In genomic region chr3:51375307-51376265, GRCm38 (mm10) we compare ENCODE assay signal across 7 mouse cellular contexts. TPM values are rescaled to one million over a fixed set of nuclear protein-coding genes. Genes with fewer than 3 reads are reported as not detected.
A peak's percentile ranks its signal among the peaks of the same experiment; 100 is the strongest.
DNase-seq lines count a peak whose midpoint lies in the region; ATAC-seq and TF ChIP-seq lines count a peak whose summit lies in the region.

No protein-coding gene starts in this region.

- ATAC-seq in midbrain, embryonic 16.5 days, result no peak
- ATAC-seq in lung, postnatal 0 days, result no peak

- no peak overlapping the region for H3K27ac ChIP-seq in midbrain, embryonic 10.5 days (replicated peaks)
- no peak overlapping the region for H3K27ac ChIP-seq in midbrain, embryonic 16.5 days (ENCODE audit: low read length)
- H3K27ac ChIP-seq in lung, postnatal 0 days (ENCODE audit: low read length), result no peak overlapping the region
- no peak overlapping the region for H3K27ac ChIP-seq in thymus, adult 2 months (ENCODE audit: control insufficient read depth, insufficient read depth, low read length)

- no peaks in the 10 kb centered on the region for H3K9me3 ChIP-seq in midbrain, embryonic 10.5 days (replicated peaks)
- no peaks in the 10 kb centered on the region for H3K9me3 ChIP-seq in midbrain, embryonic 16.5 days (replicated peaks; ENCODE audit: control insufficient read depth, low read length, poor library complexity, severe bottlenecking)
- H3K9me3 ChIP-seq in lung, postnatal 0 days (ENCODE audit: low read length), result no peaks in the 10 kb centered on the region

- no peak overlapping the region for H3K4me2 ChIP-seq in midbrain, embryonic 16.5 days (ENCODE audit: low read length)
- no peak overlapping the region for H3K4me2 ChIP-seq in lung, postnatal 0 days (replicated peaks; ENCODE audit: low read depth, low read length)

- H3K36me3 ChIP-seq in midbrain, embryonic 10.5 days, result no peaks in the 10 kb centered on the region
- no peaks in the 10 kb centered on the region for H3K36me3 ChIP-seq in midbrain, embryonic 16.5 days (ENCODE audit: control insufficient read depth, insufficient read depth, low read length)
- H3K36me3 ChIP-seq in lung, postnatal 0 days (ENCODE audit: insufficient read depth, low read length), result no peaks in the 10 kb centered on the region
- no peaks in the 10 kb centered on the region for H3K36me3 ChIP-seq in thymus, adult 2 months (ENCODE audit: control insufficient read depth, insufficient read depth, low read length)

- TF ChIP-seq EP300 in lung, postnatal 0 days (IDR thresholded peaks at IDR 0.05), result no peak

- no peak overlapping the region for H3K9ac ChIP-seq in midbrain, embryonic 16.5 days (ENCODE audit: low read depth, low read length)
- H3K9ac ChIP-seq in lung, postnatal 0 days (replicated peaks; ENCODE audit: low read depth), result no peak overlapping the region

- WGBS in midbrain, embryonic 10.5 days, result 89% methylated on average over 19 of the region's 19 CpGs
- WGBS in midbrain, embryonic 16.5 days, result 84% methylated on average over 19 of the region's 19 CpGs
- 76% methylated on average over 19 of the region's 19 CpGs for WGBS in lung, postnatal 0 days
- 87% methylated on average over 19 of the region's 19 CpGs for WGBS in thymus, adult 2 months

- H3K4me1 ChIP-seq in midbrain, embryonic 10.5 days, result peaks cover 6% of the 10 kb centered on the region
- no peaks in the 10 kb centered on the region for H3K4me1 ChIP-seq in midbrain, embryonic 16.5 days (ENCODE audit: control insufficient read depth, insufficient read depth, low read length)
- H3K4me1 ChIP-seq in lung, postnatal 0 days (ENCODE audit: insufficient read depth, low read depth, low read length), result 0 out of 2 replicates have a peak, but pooled peaks cover 4% of the 10 kb centered on the region
- H3K4me1 ChIP-seq in thymus, adult 2 months (replicated peaks; ENCODE audit: control insufficient read depth, insufficient read depth, low read length), result peaks cover 6% of the 10 kb centered on the region

- TF ChIP-seq CTCF in lung, postnatal 0 days (IDR thresholded peaks at IDR 0.05), result peak; percentile 79
- TF ChIP-seq CTCF in thymus, adult 2 months (IDR thresholded peaks at IDR 0.05; ENCODE audit: borderline replicate concordance, control insufficient read depth, extremely low read depth, insufficient read depth, low read length, poor library complexity), result no peak

- DNase-seq in midbrain, embryonic 10.5 days (ENCODE audit: low spot score), result peak; percentile 53
- peak; percentile 35 for DNase-seq in MN1 (ENCODE audit: low spot score)
- DNase-seq in c-Kit-positive CD71-positive TER-119-positive erythroid progenitor cells, embryonic 14.5 days (ENCODE audit: low spot score), result peak; percentile 73
- peak; percentile 54 to 66 for DNase-seq in heart, postnatal 36 days
- DNase-seq in lung, postnatal 0 days (ENCODE audit: low spot score), result peak; percentile 50
- peak; percentile 58 for DNase-seq in thymus, adult 2 months

- no peak overlapping the region for H3K4me3 ChIP-seq in midbrain, embryonic 10.5 days
- H3K4me3 ChIP-seq in midbrain, embryonic 16.5 days (ENCODE audit: low read depth, low read length), result no peak overlapping the region
- H3K4me3 ChIP-seq in lung, postnatal 0 days (ENCODE audit: low read depth, low read length), result no peak overlapping the region
- H3K4me3 ChIP-seq in thymus, adult 2 months (ENCODE audit: control insufficient read depth, insufficient read depth, low read length), result no peak overlapping the region

- H3K27me3 ChIP-seq in midbrain, embryonic 10.5 days (ENCODE audit: low read depth, poor library complexity, severe bottlenecking), result no peaks in the 10 kb centered on the region
- no peaks in the 10 kb centered on the region for H3K27me3 ChIP-seq in midbrain, embryonic 16.5 days (ENCODE audit: control insufficient read depth, insufficient read depth, low read depth, low read length)
- H3K27me3 ChIP-seq in lung, postnatal 0 days (replicated peaks; ENCODE audit: insufficient read depth, low read length), result no peaks in the 10 kb centered on the region
- no peaks in the 10 kb centered on the region for H3K27me3 ChIP-seq in thymus, adult 2 months (ENCODE audit: control insufficient read depth, insufficient read depth, low read length)

- intact Hi-C loops in heart, postnatal 36 days (cut with DNase I), result loop anchor here (2.0 kb wide), 1 partner anchor 33 kb away; the partner anchor contains the start of gene Ndufc1

- no peak for TF ChIP-seq POLR2A in thymus, adult 2 months (IDR thresholded peaks at IDR 0.05; ENCODE audit: control insufficient read depth, extremely low read depth, insufficient read depth, low read length, poor library complexity)

RNA-seq across cellular contexts. Expression of gene Mgarp, which starts 21.0 kb away (rescaled TPM):
- 35.9 and 39.2 TPM in 2 replicates for polyA plus RNA-seq in midbrain, embryonic 10.5 days (2016; fragmentation: Nextera tagmentation; extraction: Ambion mirVana)
- 0.39 and 0.82 TPM in 2 replicates for polyA plus RNA-seq in midbrain, embryonic 16.5 days (2015; fragmentation: Nextera tagmentation; extraction: Ambion mirVana)
- under 1 TPM in 1 of 2 experiments, not detected in 1; 0.33 TPM for total RNA-seq in heart, postnatal 36 days (2021)
- polyA plus RNA-seq in lung, postnatal 0 days (2015; fragmentation: Nextera tagmentation; extraction: Ambion mirVana), result not detected in 2 replicates
- 0.18 and 0.22 TPM in 2 replicates for polyA plus RNA-seq in thymus, adult 2 months (2012; rRNA removed)

RNA-seq across cellular contexts. Expression of gene Ndufc1, which starts 33.2 kb away (rescaled TPM):
- 688 and 718 TPM in 2 replicates for polyA plus RNA-seq in midbrain, embryonic 10.5 days (2016; fragmentation: Nextera tagmentation; extraction: Ambion mirVana)
- 680 and 706 TPM in 2 replicates for polyA plus RNA-seq in midbrain, embryonic 16.5 days (2015; fragmentation: Nextera tagmentation; extraction: Ambion mirVana)
- total RNA-seq in heart, postnatal 36 days (2021), result 1,000 to 10,000 TPM; 1,613 to 1,736 TPM
- polyA plus RNA-seq in lung, postnatal 0 days (2015; fragmentation: Nextera tagmentation; extraction: Ambion mirVana), result 498 and 517 TPM in 2 replicates
- 152 and 169 TPM in 2 replicates for polyA plus RNA-seq in thymus, adult 2 months (2012; rRNA removed)

RNA-seq across cellular contexts. Expression of gene Elf2, which starts 35.1 kb away (rescaled TPM):
- polyA plus RNA-seq in midbrain, embryonic 10.5 days (2016; fragmentation: Nextera tagmentation; extraction: Ambion mirVana), result 37.9 and 40.5 TPM in 2 replicates
- polyA plus RNA-seq in midbrain, embryonic 16.5 days (2015; fragmentation: Nextera tagmentation; extraction: Ambion mirVana), result 27.1 and 27.7 TPM in 2 replicates
- total RNA-seq in heart, postnatal 36 days (2021), result 10 to 100 TPM; 53.8 to 62.2 TPM
- polyA plus RNA-seq in lung, postnatal 0 days (2015; fragmentation: Nextera tagmentation; extraction: Ambion mirVana), result 55.8 and 62.6 TPM in 2 replicates
- 85.0 and 106 TPM in 2 replicates for polyA plus RNA-seq in thymus, adult 2 months (2012; rRNA removed)

RNA-seq across cellular contexts. Expression of gene Naa15, which starts 39.4 kb away (rescaled TPM):
- polyA plus RNA-seq in midbrain, embryonic 10.5 days (2016; fragmentation: Nextera tagmentation; extraction: Ambion mirVana), result 58.8 and 63.4 TPM in 2 replicates
- 38.2 and 41.3 TPM in 2 replicates for polyA plus RNA-seq in midbrain, embryonic 16.5 days (2015; fragmentation: Nextera tagmentation; extraction: Ambion mirVana)
- 10 to 100 TPM; 42.8 to 48.4 TPM for total RNA-seq in heart, postnatal 36 days (2021)
- 12.7 and 16.9 TPM in 2 replicates for polyA plus RNA-seq in lung, postnatal 0 days (2015; fragmentation: Nextera tagmentation; extraction: Ambion mirVana)
- polyA plus RNA-seq in thymus, adult 2 months (2012; rRNA removed), result 6.0 and 6.7 TPM in 2 replicates

Comparison
In these comparisons a context has a peak if more than half of its experiments do, and no peak if none do; other contexts are left out.
1. RNA of gene Mgarp, which starts 21.0 kb away (polyA plus RNA-seq): 35.9 to 39.2 TPM in midbrain, embryonic 10.5 days; 0.39 to 0.82 TPM in midbrain, embryonic 16.5 days, 0.18 to 0.22 TPM in thymus, adult 2 months and not detected in lung, postnatal 0 days; every median in the first group is over 10 times any median in the second.
2. Peak in every context shown above with its lines, with median percentiles within 50 percentile points of each other: DNase-seq.